Mouse (Mus musculus) small intestine, adult 2 months (tissue): Measurements from ENCODE around the gene Ubfd1. TPM values are rescaled to one million over a fixed set of nuclear protein-coding genes. Genes with fewer than 3 reads are reported as not detected.

Source experiments
- H3K27ac ChIP-seq: fragments of 200-500 bp; 2 replicates; pipeline ENCODE4 v1.5.1; 2012; ENCODE audit warnings: low read depth, low read length, control low read depth, inconsistent platforms; ENCODE audit not compliant: insufficient read depth
- H3K27me3 ChIP-seq: fragments of 200-500 bp; 2 replicates; pipeline ENCODE4 v1.6.1; 2012; ENCODE audit warnings: mild to moderate bottlenecking, moderate library complexity, low read length, inconsistent platforms; ENCODE audit not compliant: control insufficient read depth, insufficient read depth
- H3K36me3 ChIP-seq: fragments of 200-500 bp; 2 replicates; pipeline ENCODE4 v1.6.1; 2012; ENCODE audit warnings: mild to moderate bottlenecking, low read length, control low read depth, inconsistent platforms; ENCODE audit not compliant: control insufficient read depth, insufficient read depth
- H3K4me1 ChIP-seq: fragments of 200-500 bp; 2 replicates; pipeline ENCODE4 v1.6.1; 2012; ENCODE audit warnings: low read length, inconsistent platforms, mixed read lengths; ENCODE audit not compliant: control insufficient read depth, insufficient read depth, insufficient read length
- H3K4me3 ChIP-seq: fragments of 200-500 bp; 2 replicates; pipeline ENCODE4 v1.5.1; 2012; ENCODE audit warnings: low read depth, mild to moderate bottlenecking, control low read depth, inconsistent platforms, low read length, moderate library complexity
- CTCF ChIP-seq: fragments of 200-500 bp; IDR thresholded peaks from 2 replicates; pipeline ENCODE4 v1.5.1; 2012; ENCODE audit warnings: low read depth, mild to moderate bottlenecking, control low read depth, inconsistent platforms, low read length, moderate library complexity, mixed read lengths; ENCODE audit not compliant: insufficient replicate concordance, insufficient read length; ENCODE audit errors: extremely low read depth
- POLR2A ChIP-seq: fragments of 200-500 bp; IDR thresholded peaks from 2 replicates; pipeline ENCODE4 v1.6.1; 2012; ENCODE audit warnings: low read depth, mild to moderate bottlenecking, control low read depth, inconsistent platforms, low read length, moderate library complexity
- WGBS: fragments of 180-500 bp; shearing (Covaris S2); methylation state at CpG from one replicate; pipeline ENCODE4 v1.1.7; 2018; 5-methylcytosine and 5-hydroxymethylcytosine counted together
- polyA plus RNA-seq: library from polyadenylated mRNA; depleted of rRNA; stranded (reverse); fragments of >200 nt; gene quantifications from 2 replicates; pipeline ENCODE4 v1.2.3, GENCODE M21; 2012

Gene Ubfd1
- polyA plus RNA-seq, 1 experiment = 19.3 TPM

GRCm38 (mm10) chr7:122044106-122044505 lies 22.9 kb upstream of the Ubfd1 start:
- peaks cover 16% of the 10 kb centered on the region; the same call in 1 of the 2 replicates for H3K4me1 ChIP-seq
- H3K36me3 ChIP-seq = peaks cover 11% of the 10 kb centered on the region
- no peaks in the 10 kb centered on the region for H3K27me3 ChIP-seq
- 36% methylated on average over 8 of the region's 8 CpGs for WGBS
- H3K27ac ChIP-seq = peak overlapping the region; percentile 85
- peak overlapping the region; percentile 42 for H3K4me3 ChIP-seq
- TF ChIP-seq POLR2A (peak; percentile 32; the same call in 1 of the 2 replicates), CTCF (no peak)

- H3K27ac ChIP-seq = peak overlapping the region; percentile 85; the same call in 1 of the 2 replicates
- H3K27me3 ChIP-seq = no peaks in the 10 kb centered on the region
- peaks cover 16% of the 10 kb centered on the region; the same call in 1 of the 2 replicates for H3K4me1 ChIP-seq
- no peak overlapping the region for H3K4me3 ChIP-seq
- WGBS = 81% methylated on average over 4 of the region's 4 CpGs
- TF ChIP-seq POLR2A (no peak), CTCF (no peak)
- H3K36me3 ChIP-seq = peaks cover 8% of the 10 kb centered on the region
Observed at GRCm38 (mm10) chr7:122045181-122045634, 21.8 kb upstream of the Ubfd1 start.

GRCm38 (mm10) chr7:122045711-122046110 lies 21.3 kb upstream of the Ubfd1 start:
- Histone ChIP-seq H3K27ac (peak overlapping the region; percentile 85; the same call in 1 of the 2 replicates), H3K4me3 (no peak overlapping the region), H3K4me1 (peaks cover 16% of the 10 kb centered on the region; the same call in 1 of the 2 replicates), H3K36me3 (peaks cover 6% of the 10 kb centered on the region), H3K27me3 (no peaks in the 10 kb centered on the region)
- TF ChIP-seq CTCF (no peak), POLR2A (no peak)
- 42% methylated on average over 1 of the region's 1 CpGs for WGBS

- H3K4me1 ChIP-seq = peaks cover 16% of the 10 kb centered on the region; the same call in 1 of the 2 replicates
- H3K4me3 ChIP-seq = no peak overlapping the region
- H3K36me3 ChIP-seq = peaks cover 4% of the 10 kb centered on the region; the same call in 1 of the 2 replicates
- peak overlapping the region; percentile 59 for H3K27ac ChIP-seq
- no peaks in the 10 kb centered on the region for H3K27me3 ChIP-seq
- TF ChIP-seq POLR2A = no peak
- no peak for TF ChIP-seq CTCF
- 30% methylated on average over 2 of the region's 2 CpGs for WGBS
Observed at GRCm38 (mm10) chr7:122046813-122047212, 20.2 kb upstream of the Ubfd1 start.

GRCm38 (mm10) chr7:122048191-122048590 lies 18.8 kb upstream of the Ubfd1 start:
- Histone ChIP-seq H3K36me3 (peaks cover 2% of the 10 kb centered on the region; the same call in 1 of the 2 replicates), H3K27ac (no peak overlapping the region), H3K4me1 (peaks cover 16% of the 10 kb centered on the region; the same call in 1 of the 2 replicates), H3K27me3 (no peaks in the 10 kb centered on the region), H3K4me3 (no peak overlapping the region)
- TF ChIP-seq CTCF (no peak), POLR2A (no peak)
- WGBS = 93% methylated on average over 9 of the region's 9 CpGs

- 71% methylated on average over 1 of the region's 1 CpGs for WGBS
- Histone ChIP-seq H3K27ac (no peak overlapping the region), H3K27me3 (no peaks in the 10 kb centered on the region), H3K4me1 (peaks cover 10% of the 10 kb centered on the region; the same call in 1 of the 2 replicates), H3K36me3 (peaks cover 16% of the 10 kb centered on the region), H3K4me3 (no peak overlapping the region)
- TF ChIP-seq POLR2A = no peak
- no peak for TF ChIP-seq CTCF
Observed at GRCm38 (mm10) chr7:122050834-122051233, 16.1 kb upstream of the Ubfd1 start.

GRCm38 (mm10) chr7:122056633-122057032 lies 10.3 kb upstream of the Ubfd1 start:
- Histone ChIP-seq H3K27me3 (no peaks in the 10 kb centered on the region), H3K36me3 (peaks cover 17% of the 10 kb centered on the region), H3K4me1 (peaks cover 3% of the 10 kb centered on the region; the same call in 1 of the 2 replicates), H3K4me3 (no peak overlapping the region), H3K27ac (no peak overlapping the region)
- TF ChIP-seq CTCF (no peak), POLR2A (no peak)
- 69% methylated on average over 5 of the region's 5 CpGs for WGBS
